Mouse (Mus musculus): ENCODE measurements around the gene Tmppe.

The Tmppe gene

GRCm38 (mm10) chr9:114395258-114395657 lies 5.6 kb upstream of the Tmppe start:
- DNase-seq (ENCODE audit: low spot score) = no peak

- no peak for DNase-seq (ENCODE audit: low spot score)
Observed at GRCm38 (mm10) chr9:114399680-114400079, 1.2 kb upstream of the Tmppe start.

GRCm38 (mm10) chr9:114400588-114400948 lies 337 bp upstream of the Tmppe start:
- no peak for DNase-seq (ENCODE audit: low spot score)

- peak; percentile 61 for DNase-seq (ENCODE audit: low spot score)
Observed at GRCm38 (mm10) chr9:114401685-114402080, 778 bp downstream of the Tmppe start.

GRCm38 (mm10) chr9:114407676-114408075 lies 6.8 kb downstream of the Tmppe start:
- no peak for DNase-seq (ENCODE audit: low spot score)

- DNase-seq (ENCODE audit: low spot score) = no peak
Observed at GRCm38 (mm10) chr9:114410313-114410862, 9.5 kb downstream of the Tmppe start.

GRCm38 (mm10) chr9:114411295-114411694 lies 10.4 kb downstream of the Tmppe start:
- no peak for DNase-seq (ENCODE audit: low spot score)

- no peak for DNase-seq (ENCODE audit: low spot score)
Observed at GRCm38 (mm10) chr9:114412406-114412805, 11.5 kb downstream of the Tmppe start.

GRCm38 (mm10) chr9:114413866-114414265 lies 13.0 kb downstream of the Tmppe start:
- DNase-seq (ENCODE audit: low spot score) = no peak

- DNase-seq (ENCODE audit: low spot score) = peak; percentile 75
Observed at GRCm38 (mm10) chr9:114415701-114416100, 14.8 kb downstream of the Tmppe start.

- DNase-seq (ENCODE audit: low spot score) = no peak
Observed at GRCm38 (mm10) chr9:114416646-114417517, 16.0 kb downstream of the Tmppe start.

GRCm38 (mm10) chr9:114418187-114418586 lies 17.3 kb downstream of the Tmppe start:
- peak; percentile 72 for DNase-seq (ENCODE audit: low spot score)

- DNase-seq (ENCODE audit: low spot score) = no peak
Observed at GRCm38 (mm10) chr9:114420443-114420842, 19.5 kb downstream of the Tmppe start.

- no peak for DNase-seq (ENCODE audit: low spot score)
Observed at GRCm38 (mm10) chr9:114421045-114421444, 20.1 kb downstream of the Tmppe start.

GRCm38 (mm10) chr9:114421797-114422196 lies 20.9 kb downstream of the Tmppe start:
- no peak for DNase-seq (ENCODE audit: low spot score)

- no peak for DNase-seq (ENCODE audit: low spot score)
Observed at GRCm38 (mm10) chr9:114425576-114425975, 24.7 kb downstream of the Tmppe start.

GRCm38 (mm10) chr9:114426201-114426600 lies 25.3 kb downstream of the Tmppe start:
- DNase-seq (ENCODE audit: low spot score) = no peak

- DNase-seq (ENCODE audit: low spot score) = no peak
Observed at GRCm38 (mm10) chr9:114427425-114427824, 26.5 kb downstream of the Tmppe start.

GRCm38 (mm10) chr9:114428103-114428834 lies 27.4 kb downstream of the Tmppe start:
- DNase-seq (ENCODE audit: low spot score) = no peak

- no peak for DNase-seq (ENCODE audit: low spot score)
Observed at GRCm38 (mm10) chr9:114435668-114436067, 34.8 kb downstream of the Tmppe start.

- no peak for DNase-seq (ENCODE audit: low spot score)
Observed at GRCm38 (mm10) chr9:114440548-114440947, 39.6 kb downstream of the Tmppe start.

GRCm38 (mm10) chr9:114442225-114442624 lies 41.3 kb downstream of the Tmppe start:
- no peak for DNase-seq (ENCODE audit: low spot score)

- no peak for DNase-seq (ENCODE audit: low spot score)
Observed at GRCm38 (mm10) chr9:114442893-114443292, 42.0 kb downstream of the Tmppe start.

Measured in retina, embryonic 14.5 days (tissue).